Mouse (Mus musculus): ENCODE measurements around the gene Gpr12. TPM values are rescaled to one million over a fixed set of nuclear protein-coding genes. Genes with fewer than 3 reads are reported as not detected.

The Gpr12 gene
- polyA plus RNA-seq (2014; fragmentation: Nextera tagmentation; extraction: Ambion mirVana), result 13.4 and 22.6 TPM in 2 replicates

GRCm38 (mm10) chr5:146584478-146585306 lies at the start of gene Gpr12:
Gpr12 (minus strand) TSS chr5:146585239.
- under 1% methylated on average over 64 of the region's 64 CpGs for WGBS
- DNase-seq (peak; percentile 84), ATAC-seq (ENCODE audit: low FRiP score, low TSS enrichment) (peak; percentile 55)
- Histone ChIP-seq H3K4me1 (ENCODE audit: control insufficient read depth, insufficient read depth, low read length) (no peaks in the 10 kb centered on the region), H3K9ac (replicated peaks; ENCODE audit: low read length) (peak within 1 kb of the TSS; percentile 78), H3K27ac (replicated peaks; ENCODE audit: low read depth, low read length) (no peak within 1 kb of the TSS), H3K27me3 (ENCODE audit: control insufficient read depth, insufficient read depth, low read length) (peaks cover 30% of the 10 kb centered on the region), H3K36me3 (ENCODE audit: control insufficient read depth, insufficient read depth, low read length) (no peaks in the 10 kb centered on the region), H3K4me2 (ENCODE audit: low read length) (peak within 1 kb of the TSS; percentile 85), H3K9me3 (ENCODE audit: control insufficient read depth, low read length) (no peaks in the 10 kb centered on the region), H3K4me3 (replicated peaks; ENCODE audit: low read depth, low read length) (peak within 1 kb of the TSS; percentile 61)

GRCm38 (mm10) chr5:146631602-146632001 lies 46.6 kb upstream of the Gpr12 start:
- 84% methylated on average over 3 of the region's 3 CpGs for WGBS
- H3K9me3 ChIP-seq (ENCODE audit: control insufficient read depth, low read length), result no peaks in the 10 kb centered on the region
- no peaks in the 10 kb centered on the region for H3K27me3 ChIP-seq (ENCODE audit: control insufficient read depth, insufficient read depth, low read length)
- no peak for DNase-seq
- no peak for ATAC-seq (ENCODE audit: low FRiP score, low TSS enrichment)
- H3K4me3 ChIP-seq (replicated peaks; ENCODE audit: low read depth, low read length), result no peak overlapping the region
- H3K36me3 ChIP-seq (ENCODE audit: control insufficient read depth, insufficient read depth, low read length), result no peaks in the 10 kb centered on the region
- H3K9ac ChIP-seq (replicated peaks; ENCODE audit: low read length), result no peak overlapping the region
- H3K4me1 ChIP-seq (ENCODE audit: control insufficient read depth, insufficient read depth, low read length), result no peaks in the 10 kb centered on the region
- H3K4me2 ChIP-seq (ENCODE audit: low read length), result no peak overlapping the region
- no peak overlapping the region for H3K27ac ChIP-seq (replicated peaks; ENCODE audit: low read depth, low read length)

- no peak for ATAC-seq (ENCODE audit: low FRiP score, low TSS enrichment)
- no peak overlapping the region for H3K4me2 ChIP-seq (ENCODE audit: low read length)
- H3K27ac ChIP-seq (replicated peaks; ENCODE audit: low read depth, low read length), result no peak overlapping the region
Observed at GRCm38 (mm10) chr5:146630961-146631360, 45.9 kb upstream of the Gpr12 start.

GRCm38 (mm10) chr5:146629636-146630035 lies 44.6 kb upstream of the Gpr12 start:
- H3K36me3 ChIP-seq (ENCODE audit: control insufficient read depth, insufficient read depth, low read length), result no peaks in the 10 kb centered on the region
- H3K9ac ChIP-seq (replicated peaks; ENCODE audit: low read length), result no peak overlapping the region
- no peak overlapping the region for H3K4me3 ChIP-seq (replicated peaks; ENCODE audit: low read depth, low read length)
- H3K9me3 ChIP-seq (ENCODE audit: control insufficient read depth, low read length), result no peaks in the 10 kb centered on the region
- H3K27me3 ChIP-seq (ENCODE audit: control insufficient read depth, insufficient read depth, low read length), result no peaks in the 10 kb centered on the region
- H3K4me1 ChIP-seq (ENCODE audit: control insufficient read depth, insufficient read depth, low read length), result no peaks in the 10 kb centered on the region
- whole genome bisulfite sequencing, result 80% methylated on average over 10 of the region's 10 CpGs
- H3K4me2 ChIP-seq (ENCODE audit: low read length), result no peak overlapping the region
- ATAC-seq (ENCODE audit: low FRiP score, low TSS enrichment) (no peak), DNase-seq (no peak)
- no peak overlapping the region for H3K27ac ChIP-seq (replicated peaks; ENCODE audit: low read depth, low read length)

More at GRCm38 (mm10) chr5:146630961-146631360, 45.9 kb upstream of the Gpr12 start:
- Histone ChIP-seq H3K36me3 (ENCODE audit: control insufficient read depth, insufficient read depth, low read length) (no peaks in the 10 kb centered on the region), H3K9ac (replicated peaks; ENCODE audit: low read length) (no peak overlapping the region), H3K4me3 (replicated peaks; ENCODE audit: low read depth, low read length) (no peak overlapping the region), H3K9me3 (ENCODE audit: control insufficient read depth, low read length) (no peaks in the 10 kb centered on the region), H3K4me1 (ENCODE audit: control insufficient read depth, insufficient read depth, low read length) (no peaks in the 10 kb centered on the region), H3K27me3 (ENCODE audit: control insufficient read depth, insufficient read depth, low read length) (no peaks in the 10 kb centered on the region)
- no peak for DNase-seq
- WGBS, result 49% methylated on average over 4 of the region's 4 CpGs

GRCm38 (mm10) chr5:146628804-146629203 lies 43.8 kb upstream of the Gpr12 start:
- WGBS, result 81% methylated on average over 1 of the region's 1 CpGs
- no peak overlapping the region for H3K4me3 ChIP-seq (replicated peaks; ENCODE audit: low read depth, low read length)
- no peak overlapping the region for H3K4me2 ChIP-seq (ENCODE audit: low read length)
- no peaks in the 10 kb centered on the region for H3K36me3 ChIP-seq (ENCODE audit: control insufficient read depth, insufficient read depth, low read length)
- no peak for ATAC-seq (ENCODE audit: low FRiP score, low TSS enrichment)
- no peak overlapping the region for H3K27ac ChIP-seq (replicated peaks; ENCODE audit: low read depth, low read length)
- H3K9me3 ChIP-seq (ENCODE audit: control insufficient read depth, low read length), result no peaks in the 10 kb centered on the region
- H3K27me3 ChIP-seq (ENCODE audit: control insufficient read depth, insufficient read depth, low read length), result no peaks in the 10 kb centered on the region
- no peak for DNase-seq
- H3K9ac ChIP-seq (replicated peaks; ENCODE audit: low read length), result no peak overlapping the region
- no peaks in the 10 kb centered on the region for H3K4me1 ChIP-seq (ENCODE audit: control insufficient read depth, insufficient read depth, low read length)

GRCm38 (mm10) chr5:146627901-146628300 lies 42.9 kb upstream of the Gpr12 start:
- Histone ChIP-seq H3K4me1 (ENCODE audit: control insufficient read depth, insufficient read depth, low read length) (no peaks in the 10 kb centered on the region), H3K4me2 (ENCODE audit: low read length) (no peak overlapping the region), H3K9ac (replicated peaks; ENCODE audit: low read length) (no peak overlapping the region), H3K27ac (replicated peaks; ENCODE audit: low read depth, low read length) (no peak overlapping the region), H3K27me3 (ENCODE audit: control insufficient read depth, insufficient read depth, low read length) (no peaks in the 10 kb centered on the region), H3K4me3 (replicated peaks; ENCODE audit: low read depth, low read length) (no peak overlapping the region), H3K9me3 (ENCODE audit: control insufficient read depth, low read length) (no peaks in the 10 kb centered on the region), H3K36me3 (ENCODE audit: control insufficient read depth, insufficient read depth, low read length) (no peaks in the 10 kb centered on the region)
- ATAC-seq (ENCODE audit: low FRiP score, low TSS enrichment), result no peak
- WGBS, result 61% methylated on average over 5 of the region's 5 CpGs
- DNase-seq, result no peak

- Histone ChIP-seq H3K4me3 (replicated peaks; ENCODE audit: low read depth, low read length) (no peak overlapping the region), H3K27ac (replicated peaks; ENCODE audit: low read depth, low read length) (no peak overlapping the region), H3K9ac (replicated peaks; ENCODE audit: low read length) (no peak overlapping the region), H3K4me2 (ENCODE audit: low read length) (no peak overlapping the region), H3K9me3 (ENCODE audit: control insufficient read depth, low read length) (no peaks in the 10 kb centered on the region), H3K27me3 (ENCODE audit: control insufficient read depth, insufficient read depth, low read length) (no peaks in the 10 kb centered on the region), H3K4me1 (ENCODE audit: control insufficient read depth, insufficient read depth, low read length) (no peaks in the 10 kb centered on the region), H3K36me3 (ENCODE audit: control insufficient read depth, insufficient read depth, low read length) (no peaks in the 10 kb centered on the region)
- DNase-seq (peak; percentile 58), ATAC-seq (ENCODE audit: low FRiP score, low TSS enrichment) (no peak)
- 68% methylated on average over 6 of the region's 6 CpGs for WGBS
Observed at GRCm38 (mm10) chr5:146625635-146626311, 40.7 kb upstream of the Gpr12 start.

GRCm38 (mm10) chr5:146611830-146612229 lies 26.8 kb upstream of the Gpr12 start:
- Histone ChIP-seq H3K9me3 (ENCODE audit: control insufficient read depth, low read length) (0 out of 2 replicates have a peak, but pooled peaks cover 6% of the 10 kb centered on the region), H3K27me3 (ENCODE audit: control insufficient read depth, insufficient read depth, low read length) (no peaks in the 10 kb centered on the region), H3K27ac (replicated peaks; ENCODE audit: low read depth, low read length) (no peak overlapping the region), H3K4me2 (ENCODE audit: low read length) (no peak overlapping the region), H3K4me3 (replicated peaks; ENCODE audit: low read depth, low read length) (no peak overlapping the region), H3K9ac (replicated peaks; ENCODE audit: low read length) (no peak overlapping the region), H3K4me1 (ENCODE audit: control insufficient read depth, insufficient read depth, low read length) (no peaks in the 10 kb centered on the region), H3K36me3 (ENCODE audit: control insufficient read depth, insufficient read depth, low read length) (no peaks in the 10 kb centered on the region)
- WGBS, result 56% methylated on average over 7 of the region's 7 CpGs
- DNase-seq, result no peak
- no peak for ATAC-seq (ENCODE audit: low FRiP score, low TSS enrichment)
